Mouse (Mus musculus) neural tube, embryonic 12.5 days (tissue): ENCODE results near the gene Olfr690. TPM values are rescaled to one million over a fixed set of nuclear protein-coding genes. Genes with fewer than 3 reads are reported as not detected.

Source experiments
- ATAC-seq: fragments of 200-750 bp; cut with Nextera tagmentation; 2 replicates; pipeline ENCODE4 v1.8.0; 2017; ENCODE audit warnings: low read depth, mild to moderate bottlenecking, moderate TSS enrichment, moderate library complexity; ENCODE audit not compliant: low FRiP score
- H3K27ac ChIP-seq: fragments of 300-500 bp; sonication (generic); 2 replicates; pipeline ENCODE4 v1.5.1; 2016
- H3K27me3 ChIP-seq: fragments of 300-500 bp; sonication (generic); replicated peaks from 2 replicates; pipeline ENCODE4 v1.6.1; 2016; ENCODE audit warnings: mild to moderate bottlenecking
- H3K36me3 ChIP-seq: fragments of 300-500 bp; sonication (generic); 2 replicates; pipeline ENCODE4 v1.6.1; 2016; ENCODE audit warnings: mild to moderate bottlenecking
- H3K4me1 ChIP-seq: fragments of 300-500 bp; sonication (generic); 2 replicates; pipeline ENCODE4 v1.6.1; 2016
- H3K4me2 ChIP-seq: fragments of 300-500 bp; sonication (generic); replicated peaks from 2 replicates; pipeline ENCODE4 v1.6.1; 2016; ENCODE audit warnings: mild to moderate bottlenecking
- H3K4me3 ChIP-seq: fragments of 300-500 bp; sonication (generic); 2 replicates; pipeline ENCODE4 v1.5.1; 2016
- H3K9ac ChIP-seq: fragments of 300-500 bp; sonication (generic); 2 replicates; pipeline ENCODE4 v1.6.1; 2016; ENCODE audit warnings: mild to moderate bottlenecking
- H3K9me3 ChIP-seq: fragments of 300-500 bp; sonication (generic); 2 replicates; pipeline ENCODE4 v1.6.1; 2016; ENCODE audit warnings: mild to moderate bottlenecking
- WGBS: fragments of 180-500 bp; shearing (Covaris S2); methylation state at CpG from one replicate; pipeline ENCODE4 v1.1.7; 2016; 5-methylcytosine and 5-hydroxymethylcytosine counted together
- polyA plus RNA-seq: library from polyadenylated mRNA; unstranded; fragments of >200 nt; fragmentation: Nextera tagmentation; extraction: Ambion mirVana; gene quantifications from 2 replicates; pipeline ENCODE4 v1.2.1, GENCODE M21; 2016

Olfr690 gene
- polyA plus RNA-seq, 1 experiment from 2014 or later, result not detected

GRCm38 (mm10) chr7:105342170-105342569 is 8.3 kb upstream of the Olfr690 start, which contains the start of gene Olfr691:
Gene Olfr691, minus strand, starts transcription at chr7:105342270.
- Histone ChIP-seq H3K4me1 (no peaks in the 10 kb centered on the region), H3K36me3 (no peaks in the 10 kb centered on the region), H3K9ac (no peak within 1 kb of the TSS), H3K27me3 (no peaks in the 10 kb centered on the region), H3K4me2 (no peak within 1 kb of the TSS), H3K4me3 (no peak within 1 kb of the TSS), H3K27ac (no peak within 1 kb of the TSS), H3K9me3 (no peaks in the 10 kb centered on the region)
- ATAC-seq, result no peak
- WGBS, result 58% methylated on average over 1 of the region's 1 CpGs

DNA sequence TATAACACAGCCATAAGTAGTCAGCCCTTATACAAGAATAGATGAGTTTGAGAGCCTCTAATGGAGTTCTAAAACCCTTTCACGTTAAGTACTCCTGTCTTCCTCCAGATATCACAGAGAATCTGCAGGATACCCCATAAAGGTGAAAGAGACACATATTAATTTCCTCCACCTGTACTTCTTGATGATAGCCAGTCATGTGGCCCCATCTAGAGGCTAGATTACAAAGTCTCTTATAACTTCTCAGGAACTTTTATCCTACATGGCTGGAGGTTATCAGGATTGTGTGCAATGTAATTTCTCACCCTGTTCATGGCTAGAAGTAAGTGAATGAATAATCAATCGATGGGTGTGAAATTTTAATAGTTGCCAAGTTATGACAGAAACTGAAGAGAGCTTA is 8.6 kb downstream of the Olfr690 start:
- 84% methylated on average over 2 of the region's 2 CpGs for WGBS
- ATAC-seq, result no peak
- Histone ChIP-seq H3K27me3 (no peaks in the 10 kb centered on the region), H3K9ac (no peak overlapping the region), H3K4me3 (no peak overlapping the region), H3K4me1 (no peaks in the 10 kb centered on the region), H3K27ac (no peak overlapping the region), H3K36me3 (no peaks in the 10 kb centered on the region), H3K9me3 (no peaks in the 10 kb centered on the region), H3K4me2 (no peak overlapping the region)

GRCm38 (mm10) chr7:105310865-105311264 is 23.0 kb downstream of the Olfr690 start, which contains the start of gene Olfr689:
Gene Olfr689, plus strand, starts transcription at chr7:105311165.
- Histone ChIP-seq H3K9me3 (no peaks in the 10 kb centered on the region), H3K4me1 (no peaks in the 10 kb centered on the region), H3K36me3 (no peaks in the 10 kb centered on the region), H3K4me3 (no peak within 1 kb of the TSS), H3K4me2 (no peak within 1 kb of the TSS), H3K27ac (no peak within 1 kb of the TSS), H3K27me3 (no peaks in the 10 kb centered on the region), H3K9ac (no peak within 1 kb of the TSS)
- WGBS, result 84% methylated on average over 1 of the region's 1 CpGs
- ATAC-seq, result no peak

- H3K36me3 ChIP-seq, result no peaks in the 10 kb centered on the region
- H3K4me1 ChIP-seq, result no peaks in the 10 kb centered on the region
- ATAC-seq, result no peak
- H3K27me3 ChIP-seq, result no peaks in the 10 kb centered on the region
- no peak overlapping the region for H3K27ac ChIP-seq
- H3K9ac ChIP-seq, result no peak overlapping the region
- H3K4me2 ChIP-seq, result no peak overlapping the region
- H3K4me3 ChIP-seq, result no peak overlapping the region
- no peaks in the 10 kb centered on the region for H3K9me3 ChIP-seq
Measured at GRCm38 (mm10) chr7:105290051-105290450, 43.9 kb downstream of the Olfr690 start.

GRCm38 (mm10) chr7:105287795-105288194 is 46.1 kb downstream of the Olfr690 start, which contains the start of gene Olfr688:
Gene Olfr688, plus strand, starts transcription at chr7:105288095.
- Histone ChIP-seq H3K27me3 (no peaks in the 10 kb centered on the region), H3K4me1 (no peaks in the 10 kb centered on the region), H3K9me3 (no peaks in the 10 kb centered on the region), H3K4me2 (no peak within 1 kb of the TSS), H3K27ac (no peak within 1 kb of the TSS), H3K4me3 (no peak within 1 kb of the TSS), H3K36me3 (no peaks in the 10 kb centered on the region), H3K9ac (no peak within 1 kb of the TSS)
- 83% methylated on average over 6 of the region's 6 CpGs for WGBS
- no peak for ATAC-seq

Other genes with a start within 250 kb of the Olfr690 start
- gene Olfr680-ps1, start 241.3 kb downstream of the Olfr690 start, polyA plus RNA-seq, result not detected in 2 replicates
- gene Olfr681, start 217.3 kb downstream of the Olfr690 start, polyA plus RNA-seq, result not detected in 2 replicates
- gene Olfr683, start 187.1 kb downstream of the Olfr690 start, polyA plus RNA-seq, result not detected in 2 replicates
- gene Olfr684, start 170.5 kb downstream of the Olfr690 start, polyA plus RNA-seq, result not detected in 2 replicates
- not detected in 2 replicates for gene Olfr685, start 148.1 kb downstream of the Olfr690 start, polyA plus RNA-seq
- gene Olfr686, start 126.6 kb downstream of the Olfr690 start, polyA plus RNA-seq, result not detected in 2 replicates
- not detected in 2 replicates for gene Olfr688, start 46.0 kb downstream of the Olfr690 start, polyA plus RNA-seq
- gene Olfr689, start 22.9 kb downstream of the Olfr690 start, polyA plus RNA-seq, result not detected in 2 replicates
- gene Olfr691, start 8.2 kb upstream of the Olfr690 start, polyA plus RNA-seq, result 0.34 TPM in 1 of 2 replicates, not detected in the other
- gene Olfr692, start 34.1 kb upstream of the Olfr690 start, polyA plus RNA-seq, result not detected in 2 replicates
- gene Gm5901, start 40.9 kb upstream of the Olfr690 start, polyA plus RNA-seq, result not detected in 2 replicates
- gene Fam160a2, start 66.0 kb upstream of the Olfr690 start, polyA plus RNA-seq, result 40.6 and 41.7 TPM in 2 replicates
- gene Cnga4, start 70.5 kb upstream of the Olfr690 start, polyA plus RNA-seq, result 0.08 and 0.15 TPM in 2 replicates
- 0.22 and 0.68 TPM in 2 replicates for gene Cckbr, start 91.6 kb upstream of the Olfr690 start, polyA plus RNA-seq
- 29.2 and 29.3 TPM in 2 replicates for gene Cavin3, start 148.2 kb upstream of the Olfr690 start, polyA plus RNA-seq
- 53.8 and 56.6 TPM in 2 replicates for gene Smpd1, start 220.3 kb upstream of the Olfr690 start, polyA plus RNA-seq
- 185 TPM in 2 replicates for gene Apbb1, start 247.5 kb upstream of the Olfr690 start, polyA plus RNA-seq